Mouse (Mus musculus): ENCODE measurements around the gene Extl1. TPM values are rescaled to one million over a fixed set of nuclear protein-coding genes. Genes with fewer than 3 reads are reported as not detected.

The Extl1 gene
- polyA plus RNA-seq, 1 experiment: 0.13 TPM

DNA sequence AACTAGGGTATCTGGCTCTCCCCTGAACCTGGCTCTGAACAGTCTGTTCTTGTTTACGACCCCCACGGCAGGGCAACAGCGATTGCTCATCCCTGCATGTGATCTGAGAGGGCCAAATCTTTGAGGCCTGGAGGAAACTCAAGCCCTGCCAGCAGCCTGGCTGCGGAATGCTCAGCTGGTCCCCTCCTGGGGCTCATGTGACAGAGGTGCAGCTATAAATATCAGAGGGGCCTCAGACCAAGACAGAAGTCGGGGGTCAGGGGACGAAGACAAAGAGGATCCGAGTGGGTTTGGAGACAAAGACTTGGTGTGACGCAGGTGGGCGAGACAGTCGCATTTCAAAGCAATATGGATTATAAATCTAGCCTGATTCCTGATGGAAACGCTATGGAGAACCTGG is 68.8 kb downstream of the Extl1 start, which contains the start of gene Trim63:
TSS of gene Trim63 (plus strand) at position 245 of the 400 bp plus-strand sequence.
- Histone ChIP-seq H3K27me3 (ENCODE audit: control insufficient read depth, insufficient read depth, insufficient read length) (peaks cover 5% of the 10 kb centered on the region), H3K4me3 (ENCODE audit: insufficient read depth, poor library complexity, severe bottlenecking) (no peak within 1 kb of the TSS), H3K36me3 (ENCODE audit: control insufficient read depth, insufficient read depth) (no peaks in the 10 kb centered on the region), H3K79me3 (ENCODE audit: low read depth) (no peaks in the 10 kb centered on the region), H3K79me2 (ENCODE audit: control insufficient read depth, insufficient read depth) (no peaks in the 10 kb centered on the region), H3ac (ENCODE audit: control insufficient read depth, insufficient read length, low read depth) (no peak within 1 kb of the TSS)
- TF ChIP-seq FOSL1 (IDR thresholded peaks at IDR 0.05; ENCODE audit: insufficient read depth, low read length, poor library complexity, severe bottlenecking) (no peak), MAX (IDR thresholded peaks at IDR 0.05) (no peak), CTCF (IDR thresholded peaks at IDR 0.05; ENCODE audit: control insufficient read depth, insufficient read depth, insufficient read length) (no peak), MYOD1 (IDR thresholded peaks at IDR 0.05; ENCODE audit: control insufficient read depth, insufficient read length, low read depth) (no peak), CEBPB (IDR thresholded peaks at IDR 0.05; ENCODE audit: low read depth) (no peak), MYOG (IDR thresholded peaks at IDR 0.05; ENCODE audit: control insufficient read depth, extremely low read depth, insufficient read length) (no peak), USF1 (IDR thresholded peaks at IDR 0.05; ENCODE audit: low read depth) (no peak)

DNA sequence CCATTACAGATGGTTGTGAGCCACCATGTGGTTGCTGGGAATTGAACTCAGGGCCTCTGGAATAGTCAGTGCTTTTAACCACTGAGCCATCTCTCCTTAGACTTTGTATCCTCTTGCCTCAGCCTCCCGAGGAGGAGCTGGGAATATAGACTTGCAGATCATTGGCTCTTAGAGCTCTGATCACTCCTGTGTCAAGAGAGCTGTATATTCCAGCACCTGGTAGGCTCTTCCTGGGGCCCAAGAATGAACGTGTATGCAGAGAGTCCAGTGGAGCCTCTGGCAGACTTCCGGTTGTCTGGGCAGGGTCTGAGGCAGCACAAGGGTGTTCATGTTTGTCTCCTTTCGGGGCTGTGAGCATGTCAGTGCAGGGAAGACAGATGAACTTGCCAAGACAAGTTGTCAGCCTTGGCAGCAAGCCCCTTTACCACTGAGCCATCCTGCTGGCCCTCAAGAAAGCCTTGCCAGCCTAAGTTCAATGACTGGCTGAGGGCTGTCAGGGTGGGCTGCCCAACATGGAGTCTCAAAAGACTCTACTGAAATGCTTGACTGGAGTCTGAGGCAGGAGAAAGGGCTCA is 69.5 kb downstream of the Extl1 start:
- no peak overlapping the region for H3K4me3 ChIP-seq (ENCODE audit: insufficient read depth, poor library complexity, severe bottlenecking)
- no peaks in the 10 kb centered on the region for H3K36me3 ChIP-seq (ENCODE audit: control insufficient read depth, insufficient read depth)
- H3K27me3 ChIP-seq (ENCODE audit: control insufficient read depth, insufficient read depth, insufficient read length): no peaks in the 10 kb centered on the region

DNA sequence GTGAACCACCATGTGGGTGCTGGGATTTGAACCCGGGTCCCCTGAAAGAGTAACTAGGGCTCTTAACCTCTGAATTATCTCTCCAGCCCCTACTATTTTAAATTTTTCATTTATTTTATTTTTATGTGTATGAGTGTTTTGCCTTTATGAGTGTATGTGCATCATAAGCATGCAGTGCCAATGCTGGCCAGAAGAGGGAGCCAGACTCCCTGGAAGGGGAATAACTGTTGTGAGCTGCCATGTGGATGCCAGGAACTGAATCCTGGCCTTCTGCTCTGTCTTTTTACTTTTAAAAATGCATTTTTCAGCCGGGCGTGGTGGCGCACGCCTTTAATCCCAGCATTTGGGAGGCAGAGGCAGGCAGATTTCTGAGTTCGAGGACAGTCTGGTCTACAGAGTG is 70.7 kb downstream of the Extl1 start:
- H3ac ChIP-seq (ENCODE audit: control insufficient read depth, insufficient read length, low read depth): no peak overlapping the region
- no peaks in the 10 kb centered on the region for H3K79me3 ChIP-seq (ENCODE audit: low read depth)
- H3K79me2 ChIP-seq (ENCODE audit: control insufficient read depth, insufficient read depth): no peaks in the 10 kb centered on the region
- H3K27me3 ChIP-seq (ENCODE audit: control insufficient read depth, insufficient read depth, insufficient read length): no peaks in the 10 kb centered on the region
- no peaks in the 10 kb centered on the region for H3K36me3 ChIP-seq (ENCODE audit: control insufficient read depth, insufficient read depth)
- TF ChIP-seq MYOG (IDR thresholded peaks at IDR 0.05; ENCODE audit: control insufficient read depth, extremely low read depth, insufficient read length) (no peak), CEBPB (IDR thresholded peaks at IDR 0.05; ENCODE audit: low read depth) (no peak), MAX (IDR thresholded peaks at IDR 0.05) (no peak), FOSL1 (IDR thresholded peaks at IDR 0.05; ENCODE audit: insufficient read depth, low read length, poor library complexity, severe bottlenecking) (no peak), CTCF (IDR thresholded peaks at IDR 0.05; ENCODE audit: control insufficient read depth, insufficient read depth, insufficient read length) (no peak), USF1 (IDR thresholded peaks at IDR 0.05; ENCODE audit: low read depth) (no peak), MYOD1 (IDR thresholded peaks at IDR 0.05; ENCODE audit: control insufficient read depth, insufficient read length, low read depth) (no peak)
- no peak overlapping the region for H3K4me3 ChIP-seq (ENCODE audit: insufficient read depth, poor library complexity, severe bottlenecking)

More for the DNA sequence above, 69.5 kb downstream of the Extl1 start:
- Histone ChIP-seq H3ac (ENCODE audit: control insufficient read depth, insufficient read length, low read depth) (no peak overlapping the region), H3K79me3 (ENCODE audit: low read depth) (no peaks in the 10 kb centered on the region), H3K79me2 (ENCODE audit: control insufficient read depth, insufficient read depth) (no peaks in the 10 kb centered on the region)
- TF ChIP-seq MYOD1 (IDR thresholded peaks at IDR 0.05; ENCODE audit: control insufficient read depth, insufficient read length, low read depth) (no peak), MYOG (IDR thresholded peaks at IDR 0.05; ENCODE audit: control insufficient read depth, extremely low read depth, insufficient read length) (no peak), USF1 (IDR thresholded peaks at IDR 0.05; ENCODE audit: low read depth) (no peak), FOSL1 (IDR thresholded peaks at IDR 0.05; ENCODE audit: insufficient read depth, low read length, poor library complexity, severe bottlenecking) (no peak), CEBPB (IDR thresholded peaks at IDR 0.05; ENCODE audit: low read depth) (no peak), CTCF (IDR thresholded peaks at IDR 0.05; ENCODE audit: control insufficient read depth, insufficient read depth, insufficient read length) (no peak), MAX (IDR thresholded peaks at IDR 0.05) (no peak)

DNA sequence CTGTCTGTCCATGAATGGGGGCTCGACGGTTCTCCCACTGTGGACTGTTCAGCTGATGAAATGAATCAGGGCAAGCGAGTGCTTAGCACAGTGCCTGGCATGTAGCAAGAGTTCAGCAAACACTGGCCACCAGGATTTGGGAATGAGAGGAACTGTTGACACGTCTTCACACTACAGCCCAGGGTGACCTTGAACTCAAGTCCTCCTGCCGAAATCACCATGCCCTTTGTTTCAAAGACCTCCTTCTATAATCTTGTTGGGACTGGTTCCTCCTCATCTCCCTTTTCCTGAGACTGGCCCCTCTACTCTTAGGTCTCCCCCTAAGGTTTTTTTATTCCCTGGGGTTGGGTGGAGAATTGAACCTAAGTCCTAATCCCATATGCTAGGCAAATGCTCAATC is 71.3 kb downstream of the Extl1 start:
- Histone ChIP-seq H3K36me3 (ENCODE audit: control insufficient read depth, insufficient read depth) (no peaks in the 10 kb centered on the region), H3ac (ENCODE audit: control insufficient read depth, insufficient read length, low read depth) (no peak overlapping the region)

DNA sequence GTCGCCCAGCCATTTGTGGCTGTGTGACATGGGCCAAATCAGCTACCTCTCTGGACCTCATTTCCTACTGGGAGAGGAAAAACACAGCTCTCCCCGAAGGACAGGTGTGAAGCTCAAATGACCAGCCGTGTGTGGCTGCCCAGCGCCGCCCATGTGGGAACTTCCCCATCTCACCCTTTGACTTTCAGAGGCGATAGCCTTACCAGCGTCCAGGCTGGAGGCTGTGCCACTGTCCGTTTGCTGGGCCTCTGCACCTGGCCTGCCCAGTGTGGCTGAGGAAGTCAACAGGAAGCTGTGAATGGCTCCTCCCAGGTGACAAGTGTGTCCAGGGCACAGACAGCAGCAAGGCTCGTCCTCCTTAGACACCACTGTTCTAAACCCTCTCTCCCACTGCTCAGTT is 71.9 kb downstream of the Extl1 start:
- Histone ChIP-seq H3ac (ENCODE audit: control insufficient read depth, insufficient read length, low read depth) (no peak overlapping the region), H3K36me3 (ENCODE audit: control insufficient read depth, insufficient read depth) (no peaks in the 10 kb centered on the region), H3K27me3 (ENCODE audit: control insufficient read depth, insufficient read depth, insufficient read length) (no peaks in the 10 kb centered on the region), H3K79me3 (ENCODE audit: low read depth) (no peaks in the 10 kb centered on the region), H3K4me3 (ENCODE audit: insufficient read depth, poor library complexity, severe bottlenecking) (no peak overlapping the region), H3K79me2 (ENCODE audit: control insufficient read depth, insufficient read depth) (no peaks in the 10 kb centered on the region)
- TF ChIP-seq MYOG (IDR thresholded peaks at IDR 0.05; ENCODE audit: control insufficient read depth, extremely low read depth, insufficient read length) (no peak), USF1 (IDR thresholded peaks at IDR 0.05; ENCODE audit: low read depth) (no peak), FOSL1 (IDR thresholded peaks at IDR 0.05; ENCODE audit: insufficient read depth, low read length, poor library complexity, severe bottlenecking) (no peak), MAX (IDR thresholded peaks at IDR 0.05) (no peak), CEBPB (IDR thresholded peaks at IDR 0.05; ENCODE audit: low read depth) (no peak), CTCF (IDR thresholded peaks at IDR 0.05; ENCODE audit: control insufficient read depth, insufficient read depth, insufficient read length) (no peak), MYOD1 (IDR thresholded peaks at IDR 0.05; ENCODE audit: control insufficient read depth, insufficient read length, low read depth) (no peak)

More for the DNA sequence above, 71.3 kb downstream of the Extl1 start:
- H3K27me3 ChIP-seq (ENCODE audit: control insufficient read depth, insufficient read depth, insufficient read length): no peaks in the 10 kb centered on the region
- H3K79me2 ChIP-seq (ENCODE audit: control insufficient read depth, insufficient read depth): no peaks in the 10 kb centered on the region
- H3K79me3 ChIP-seq (ENCODE audit: low read depth): no peaks in the 10 kb centered on the region
- TF ChIP-seq CTCF (IDR thresholded peaks at IDR 0.05; ENCODE audit: control insufficient read depth, insufficient read depth, insufficient read length): no peak
- TF ChIP-seq MYOD1 (IDR thresholded peaks at IDR 0.05; ENCODE audit: control insufficient read depth, insufficient read length, low read depth): no peak
- TF ChIP-seq MYOG (IDR thresholded peaks at IDR 0.05; ENCODE audit: control insufficient read depth, extremely low read depth, insufficient read length): no peak
- no peak overlapping the region for H3K4me3 ChIP-seq (ENCODE audit: insufficient read depth, poor library complexity, severe bottlenecking)

DNA sequence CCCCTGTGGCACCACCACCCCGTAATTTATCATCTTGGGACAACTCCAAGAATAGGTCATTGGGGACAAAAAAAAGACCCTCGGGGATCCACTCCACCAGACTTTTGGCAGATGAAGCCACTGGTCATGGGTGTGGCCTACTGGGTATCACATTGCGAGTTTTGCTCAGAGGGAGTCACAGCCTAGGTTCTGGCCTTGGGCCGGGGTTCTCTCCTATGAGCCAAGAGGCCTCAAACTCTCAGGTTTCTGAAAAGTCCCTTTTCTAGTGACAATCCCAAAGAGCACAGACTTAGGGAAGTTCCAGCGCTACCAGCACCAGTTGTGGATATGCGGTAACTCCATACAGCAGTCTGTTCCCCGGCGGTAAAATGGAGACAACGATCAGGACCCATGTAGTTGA is 73.0 kb downstream of the Extl1 start:
- Histone ChIP-seq H3K36me3 (ENCODE audit: control insufficient read depth, insufficient read depth) (no peaks in the 10 kb centered on the region), H3K79me2 (ENCODE audit: control insufficient read depth, insufficient read depth) (no peaks in the 10 kb centered on the region), H3K79me3 (ENCODE audit: low read depth) (no peaks in the 10 kb centered on the region), H3K27me3 (ENCODE audit: control insufficient read depth, insufficient read depth, insufficient read length) (no peaks in the 10 kb centered on the region), H3ac (ENCODE audit: control insufficient read depth, insufficient read length, low read depth) (no peak overlapping the region), H3K4me3 (ENCODE audit: insufficient read depth, poor library complexity, severe bottlenecking) (no peak overlapping the region)
- no peak for TF ChIP-seq MYOG (IDR thresholded peaks at IDR 0.05; ENCODE audit: control insufficient read depth, extremely low read depth, insufficient read length)
- TF ChIP-seq MYOD1 (IDR thresholded peaks at IDR 0.05; ENCODE audit: control insufficient read depth, insufficient read length, low read depth): no peak
- TF ChIP-seq CTCF (IDR thresholded peaks at IDR 0.05; ENCODE audit: control insufficient read depth, insufficient read depth, insufficient read length): no peak
- TF ChIP-seq CEBPB (IDR thresholded peaks at IDR 0.05; ENCODE audit: low read depth): no peak
- TF ChIP-seq MAX (IDR thresholded peaks at IDR 0.05): no peak
- no peak for TF ChIP-seq USF1 (IDR thresholded peaks at IDR 0.05; ENCODE audit: low read depth)

Measured in C2C12 (cell line).